Mouse (Mus musculus): ENCODE measurements around the gene Trmt11. TPM values are rescaled to one million over a fixed set of nuclear protein-coding genes. Genes with fewer than 3 reads are reported as not detected.
"Not testable (repeated sequence)": the region's sequence is repeated elsewhere in the genome, so short reads cannot be mapped to it uniquely, and the experiment has no call there.

Trmt11 gene
- polyA plus RNA-seq, 1 experiment from 2014 or later: 35.2 TPM

DNA sequence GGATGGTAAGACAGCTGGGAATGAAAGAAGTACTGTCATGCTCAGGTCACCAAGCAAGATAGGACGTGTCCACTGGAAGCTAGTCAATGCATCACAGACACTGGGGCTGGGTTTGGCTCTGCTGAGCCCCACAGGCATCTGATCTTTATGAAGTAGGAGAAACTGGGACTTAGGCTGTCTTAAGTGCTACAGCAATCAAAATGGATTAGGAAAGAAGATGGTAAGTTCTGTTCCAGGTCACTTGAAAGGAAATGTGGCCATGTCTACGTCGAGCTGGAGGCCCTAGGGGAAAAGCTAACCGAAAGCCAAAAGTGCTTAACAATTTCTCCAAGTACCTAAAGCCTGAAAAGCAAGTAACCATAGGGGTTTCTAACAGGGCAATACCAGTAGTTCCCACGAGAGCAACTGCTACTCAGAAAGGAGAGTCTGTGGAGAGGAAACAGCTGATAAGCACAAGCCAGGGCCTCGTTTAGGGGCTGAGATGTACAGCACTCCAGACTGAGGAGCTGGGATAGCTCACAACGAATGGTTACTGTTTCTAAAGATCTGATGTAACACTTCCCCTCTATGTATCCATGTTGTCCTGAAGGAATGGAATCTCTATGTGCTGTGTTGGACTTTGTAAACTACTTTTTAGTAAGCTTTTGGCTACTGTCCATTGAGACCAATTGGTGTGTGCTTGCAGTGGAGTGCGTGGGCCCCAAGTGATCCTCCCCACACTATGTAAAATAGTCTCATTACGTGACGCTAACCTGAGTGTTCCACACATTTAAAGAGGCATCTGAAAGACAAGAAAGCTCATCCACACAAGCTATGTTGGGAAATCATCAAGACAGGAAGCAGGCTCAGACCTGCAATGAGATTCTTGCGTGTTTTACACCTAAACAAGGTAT lies 44.6 kb downstream of the Trmt11 start:
- no peak for ATAC-seq (ENCODE audit: insufficient number of reproducible peaks, insufficient read depth, low FRiP score, low TSS enrichment, low read depth)
- H3K9me3 ChIP-seq: no peaks in the 10 kb centered on the region
- H3K27me3 ChIP-seq: no peaks in the 10 kb centered on the region
- 94% methylated on average over 11 of the region's 11 CpGs for WGBS
- no peak overlapping the region for H3K4me3 ChIP-seq (replicated peaks)
- H3K36me3 ChIP-seq: peaks cover 51% of the 10 kb centered on the region
- no peak overlapping the region for H3K4me2 ChIP-seq
- no peak overlapping the region for H3K9ac ChIP-seq (replicated peaks)
- no peak overlapping the region for H3K27ac ChIP-seq
- no peaks in the 10 kb centered on the region for H3K4me1 ChIP-seq (replicated peaks)

GRCm38 (mm10) chr10:30552377-30552776 lies 48.2 kb downstream of the Trmt11 start:
- WGBS: 95% methylated on average over 1 of the region's 1 CpGs
- no peak overlapping the region for H3K27ac ChIP-seq
- no peak overlapping the region for H3K4me2 ChIP-seq
- no peaks in the 10 kb centered on the region for H3K4me1 ChIP-seq (replicated peaks)
- H3K4me3 ChIP-seq (replicated peaks): no peak overlapping the region
- no peaks in the 10 kb centered on the region for H3K27me3 ChIP-seq
- peaks cover 37% of the 10 kb centered on the region for H3K36me3 ChIP-seq
- no peak for ATAC-seq (ENCODE audit: insufficient number of reproducible peaks, insufficient read depth, low FRiP score, low TSS enrichment, low read depth)
- no peaks in the 10 kb centered on the region for H3K9me3 ChIP-seq
- H3K9ac ChIP-seq (replicated peaks): no peak overlapping the region

GRCm38 (mm10) chr10:30549974-30550373 lies 50.6 kb downstream of the Trmt11 start:
- H3K4me3 ChIP-seq (replicated peaks): no peak overlapping the region
- H3K27ac ChIP-seq: no peak overlapping the region
- H3K4me1 ChIP-seq (replicated peaks): no peaks in the 10 kb centered on the region
- peaks cover 34% of the 10 kb centered on the region for H3K36me3 ChIP-seq
- no peak overlapping the region for H3K4me2 ChIP-seq
- H3K9me3 ChIP-seq: no peaks in the 10 kb centered on the region
- ATAC-seq (ENCODE audit: insufficient number of reproducible peaks, insufficient read depth, low FRiP score, low TSS enrichment, low read depth): no peak
- no peaks in the 10 kb centered on the region for H3K27me3 ChIP-seq
- 93% methylated on average over 3 of the region's 3 CpGs for WGBS
- H3K9ac ChIP-seq (replicated peaks): no peak overlapping the region

GRCm38 (mm10) chr10:30538538-30538815 lies 62.1 kb downstream of the Trmt11 start:
- Histone ChIP-seq H3K27me3 (no peaks in the 10 kb centered on the region), H3K36me3 (peaks cover 53% of the 10 kb centered on the region), H3K27ac (0 out of 2 replicates have a peak overlapping the region, but pooled peaks have one; percentile 23), H3K4me3 (replicated peaks) (no peak overlapping the region), H3K9ac (replicated peaks) (no peak overlapping the region), H3K9me3 (no peaks in the 10 kb centered on the region), H3K4me1 (replicated peaks) (no peaks in the 10 kb centered on the region), H3K4me2 (no peak overlapping the region)
- ATAC-seq (ENCODE audit: insufficient number of reproducible peaks, insufficient read depth, low FRiP score, low TSS enrichment, low read depth): no peak
- 44% methylated on average over 5 of the region's 5 CpGs for WGBS

- Histone ChIP-seq H3K9ac (replicated peaks) (no peak overlapping the region), H3K9me3 (no peaks in the 10 kb centered on the region), H3K4me3 (replicated peaks) (no peak overlapping the region), H3K36me3 (peaks cover 56% of the 10 kb centered on the region), H3K27ac (0 out of 2 replicates have a peak overlapping the region, but pooled peaks have one; percentile 23), H3K27me3 (no peaks in the 10 kb centered on the region), H3K4me1 (replicated peaks) (no peaks in the 10 kb centered on the region), H3K4me2 (no peak overlapping the region)
- no peak for ATAC-seq (ENCODE audit: insufficient number of reproducible peaks, insufficient read depth, low FRiP score, low TSS enrichment, low read depth)
- 59% methylated on average over 10 of the region's 10 CpGs for WGBS
These were observed 62.6 kb downstream of the Trmt11 start for GRCm38 (mm10) chr10:30537734-30538537.

- ATAC-seq (ENCODE audit: insufficient number of reproducible peaks, insufficient read depth, low FRiP score, low TSS enrichment, low read depth); H3K9me3 ChIP-seq; H3K27ac ChIP-seq; H3K9ac ChIP-seq (replicated peaks); H3K4me3 ChIP-seq (replicated peaks); H3K4me2 ChIP-seq; H3K27me3 ChIP-seq; H3K4me1 ChIP-seq (replicated peaks): not testable (repeated sequence)
- peaks cover 45% of the 10 kb centered on the region for H3K36me3 ChIP-seq
- 96% methylated on average over 7 of the region's 7 CpGs for WGBS
These were observed 64.6 kb downstream of the Trmt11 start for GRCm38 (mm10) chr10:30535930-30536329.

DNA sequence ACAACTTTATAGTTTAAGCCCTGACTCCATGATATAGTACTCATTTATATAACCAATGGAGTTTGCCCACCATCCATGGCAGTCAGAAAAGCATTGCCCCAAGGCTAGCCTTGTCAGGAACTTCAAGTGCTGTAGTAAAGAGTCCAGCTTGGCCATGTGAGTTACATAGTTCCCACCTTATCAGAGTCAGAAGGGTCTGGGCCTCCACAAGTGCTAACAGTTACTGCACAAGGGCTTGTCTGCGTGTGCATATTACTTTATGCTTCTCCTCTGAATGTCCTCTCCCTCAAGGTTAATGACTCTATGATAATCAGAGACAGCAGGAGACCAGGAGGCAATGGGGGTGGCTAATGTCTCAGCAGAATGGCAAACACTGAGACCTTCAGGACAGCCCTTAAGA lies 73.4 kb downstream of the Trmt11 start:
- H3K36me3 ChIP-seq: no peaks in the 10 kb centered on the region; the same call in 1 of the 2 replicates
- 88% methylated on average over 1 of the region's 1 CpGs for WGBS
- H3K9ac ChIP-seq (replicated peaks): no peak overlapping the region
- H3K4me3 ChIP-seq (replicated peaks): no peak overlapping the region
- H3K27me3 ChIP-seq: no peaks in the 10 kb centered on the region
- H3K4me1 ChIP-seq (replicated peaks): no peaks in the 10 kb centered on the region
- H3K27ac ChIP-seq: no peak overlapping the region
- no peaks in the 10 kb centered on the region for H3K9me3 ChIP-seq
- ATAC-seq (ENCODE audit: insufficient number of reproducible peaks, insufficient read depth, low FRiP score, low TSS enrichment, low read depth): no peak
- no peak overlapping the region for H3K4me2 ChIP-seq

- no peaks in the 10 kb centered on the region for H3K4me1 ChIP-seq (replicated peaks)
- no peak overlapping the region for H3K9ac ChIP-seq (replicated peaks)
- no peak overlapping the region for H3K27ac ChIP-seq
- H3K4me2 ChIP-seq: no peak overlapping the region
- no peak for ATAC-seq (ENCODE audit: insufficient number of reproducible peaks, insufficient read depth, low FRiP score, low TSS enrichment, low read depth)
- H3K9me3 ChIP-seq: no peaks in the 10 kb centered on the region
- H3K4me3 ChIP-seq (replicated peaks): no peak overlapping the region
- H3K36me3 ChIP-seq: no peaks in the 10 kb centered on the region
- H3K27me3 ChIP-seq: no peaks in the 10 kb centered on the region
These were observed 78.8 kb downstream of the Trmt11 start for GRCm38 (mm10) chr10:30521727-30522126.

GRCm38 (mm10) chr10:30519143-30519542 lies 81.4 kb downstream of the Trmt11 start:
- Histone ChIP-seq H3K36me3 (no peaks in the 10 kb centered on the region), H3K27me3 (no peaks in the 10 kb centered on the region), H3K4me1 (replicated peaks) (no peaks in the 10 kb centered on the region), H3K4me3 (replicated peaks) (no peak overlapping the region), H3K4me2 (no peak overlapping the region), H3K27ac (no peak overlapping the region), H3K9ac (replicated peaks) (no peak overlapping the region), H3K9me3 (no peaks in the 10 kb centered on the region)
- no peak for ATAC-seq (ENCODE audit: insufficient number of reproducible peaks, insufficient read depth, low FRiP score, low TSS enrichment, low read depth)
- 77% methylated on average over 5 of the region's 5 CpGs for WGBS

DNA sequence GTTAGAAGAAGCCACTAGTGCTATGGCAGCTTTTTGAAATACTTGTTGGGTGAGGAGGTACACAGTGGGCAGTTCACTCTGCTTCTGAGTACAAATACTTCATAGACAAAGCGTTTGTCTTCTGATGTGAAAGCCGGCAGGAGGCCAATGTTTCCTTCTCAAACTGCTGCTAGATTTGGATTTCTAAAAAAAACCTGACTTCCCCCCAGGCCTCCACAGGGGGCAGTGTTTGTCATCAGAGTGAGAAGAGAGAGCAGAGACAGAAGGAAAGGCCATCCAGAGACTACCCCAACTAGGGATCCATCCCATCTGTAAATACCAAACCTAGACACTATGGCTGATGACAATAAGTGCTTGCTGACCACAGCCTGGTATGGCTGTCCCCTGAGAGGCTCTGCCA lies 83.3 kb downstream of the Trmt11 start:
- ATAC-seq (ENCODE audit: insufficient number of reproducible peaks, insufficient read depth, low FRiP score, low TSS enrichment, low read depth): no peak
- Histone ChIP-seq H3K27ac (no peak overlapping the region), H3K4me1 (replicated peaks) (no peaks in the 10 kb centered on the region), H3K9ac (replicated peaks) (no peak overlapping the region), H3K36me3 (no peaks in the 10 kb centered on the region), H3K27me3 (no peaks in the 10 kb centered on the region), H3K4me3 (replicated peaks) (no peak overlapping the region), H3K9me3 (no peaks in the 10 kb centered on the region), H3K4me2 (no peak overlapping the region)
- WGBS: 88% methylated on average over 2 of the region's 2 CpGs

DNA sequence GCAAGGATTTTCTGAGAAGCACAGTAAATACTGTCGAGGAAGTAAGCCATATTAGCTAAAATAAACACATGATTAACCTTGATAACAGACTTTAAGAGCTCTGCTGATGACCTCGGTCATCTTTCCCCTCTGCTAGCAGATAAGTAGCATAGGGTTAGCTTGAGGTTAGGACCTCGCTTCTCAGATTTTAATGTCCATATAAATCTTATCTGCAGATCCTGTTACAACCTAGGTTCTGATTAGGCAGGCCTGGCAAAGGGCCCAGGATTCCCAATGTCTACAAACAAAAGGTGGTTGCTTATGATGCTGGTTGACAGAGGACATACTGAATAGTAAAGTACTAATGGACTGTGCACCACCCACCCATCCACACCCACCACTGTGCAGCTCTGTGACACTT lies 83.8 kb downstream of the Trmt11 start:
- no peaks in the 10 kb centered on the region for H3K36me3 ChIP-seq
- H3K4me2 ChIP-seq: no peak overlapping the region
- H3K9ac ChIP-seq (replicated peaks): no peak overlapping the region
- no peaks in the 10 kb centered on the region for H3K9me3 ChIP-seq
- H3K4me3 ChIP-seq (replicated peaks): no peak overlapping the region
- WGBS: 65% methylated on average over 3 of the region's 3 CpGs
- no peak for ATAC-seq (ENCODE audit: insufficient number of reproducible peaks, insufficient read depth, low FRiP score, low TSS enrichment, low read depth)
- H3K27ac ChIP-seq: no peak overlapping the region
- no peaks in the 10 kb centered on the region for H3K27me3 ChIP-seq
- H3K4me1 ChIP-seq (replicated peaks): no peaks in the 10 kb centered on the region
